Mouse (Mus musculus) induced T-regulatory cell, adult 2 months (primary cell): ENCODE results near the gene Tesk2.

ENCODE experiments used
- DNase-seq: peaks from one replicate; pipeline ENCODE4 v3.0.0-alpha.2; 2012; ENCODE audit warnings: low read depth

Tesk2 gene

GRCm38 (mm10) chr4:116719396-116719795, 1.4 kb upstream of the Tesk2 start:
- DNase-seq: peak; percentile 89

GRCm38 (mm10) chr4:116721098-116721628, 415 bp downstream of the Tesk2 start:
- no peak for DNase-seq

GRCm38 (mm10) chr4:116722230-116722629, 1.5 kb downstream of the Tesk2 start:
- no peak for DNase-seq

- DNase-seq: no peak
These were observed 4.7 kb downstream of the Tesk2 start for GRCm38 (mm10) chr4:116725444-116725843.

- DNase-seq: no peak
These were observed 6.7 kb downstream of the Tesk2 start for GRCm38 (mm10) chr4:116727401-116727800.

- no peak for DNase-seq
These were observed 8.8 kb downstream of the Tesk2 start for GRCm38 (mm10) chr4:116729532-116729931.

GRCm38 (mm10) chr4:116731077-116731476, 10.3 kb downstream of the Tesk2 start:
- DNase-seq: no peak

- no peak for DNase-seq
These were observed 11.6 kb downstream of the Tesk2 start for GRCm38 (mm10) chr4:116732355-116732754.

- DNase-seq: no peak
These were observed 14.2 kb downstream of the Tesk2 start for GRCm38 (mm10) chr4:116734996-116735395.

GRCm38 (mm10) chr4:116738972-116739751, 18.4 kb downstream of the Tesk2 start:
- DNase-seq: no peak

GRCm38 (mm10) chr4:116749750-116750149, 29.0 kb downstream of the Tesk2 start:
- DNase-seq: no peak

- no peak for DNase-seq
These were observed 41.2 kb downstream of the Tesk2 start for GRCm38 (mm10) chr4:116761914-116762313.

GRCm38 (mm10) chr4:116764001-116764400, 43.3 kb downstream of the Tesk2 start:
- no peak for DNase-seq

GRCm38 (mm10) chr4:116768510-116768909, 47.8 kb downstream of the Tesk2 start:
- no peak for DNase-seq

GRCm38 (mm10) chr4:116769060-116769459, 48.3 kb downstream of the Tesk2 start:
- DNase-seq: no peak

- DNase-seq: no peak
These were observed 55.6 kb downstream of the Tesk2 start for GRCm38 (mm10) chr4:116776391-116776790.

- no peak for DNase-seq
These were observed 56.3 kb downstream of the Tesk2 start for GRCm38 (mm10) chr4:116777079-116777478.

- no peak for DNase-seq
These were observed 59.8 kb downstream of the Tesk2 start for GRCm38 (mm10) chr4:116780541-116780940.

GRCm38 (mm10) chr4:116781366-116781765, 60.6 kb downstream of the Tesk2 start:
- DNase-seq: no peak

- DNase-seq: no peak
These were observed 61.4 kb downstream of the Tesk2 start for GRCm38 (mm10) chr4:116782171-116782570.

- peak; percentile 35 for DNase-seq
These were observed 65.8 kb downstream of the Tesk2 start for GRCm38 (mm10) chr4:116786587-116786986.

- no peak for DNase-seq
These were observed 67.4 kb downstream of the Tesk2 start for GRCm38 (mm10) chr4:116787985-116788760.

GRCm38 (mm10) chr4:116788956-116789355, 68.2 kb downstream of the Tesk2 start:
- peak; percentile 90 for DNase-seq
